Comparison of ENCODE assay signal across 10 mouse cellular contexts in the genomic region with DNA sequence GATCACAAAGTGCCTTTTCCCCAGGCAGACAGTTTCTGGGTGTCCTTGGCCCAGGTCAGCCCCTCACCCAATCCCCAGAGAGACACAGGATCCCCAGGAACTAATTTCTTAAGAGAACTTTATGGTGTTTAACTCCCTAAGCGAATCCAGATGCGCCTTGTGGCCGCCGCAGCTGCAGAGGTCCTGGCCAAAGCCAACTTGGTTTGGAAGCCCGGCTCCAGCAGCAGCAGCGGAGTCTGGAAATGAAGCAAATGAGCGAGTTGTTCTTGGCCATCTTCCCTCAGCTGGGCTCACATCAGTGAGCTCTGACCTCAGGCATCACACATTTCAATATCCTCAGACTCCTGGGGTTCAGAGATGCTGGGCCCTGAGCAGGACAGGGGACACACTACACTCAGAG. TPM values are rescaled to one million over a fixed set of nuclear protein-coding genes. Genes with fewer than 3 reads are reported as not detected.
DNase-seq lines count a peak whose midpoint lies in the region; ATAC-seq and TF ChIP-seq lines count a peak whose summit lies in the region.
"Had no signal": no experiment of that assay in that cellular context is flagged by ENCODE, and none has a peak within 500 bp of the region (broad histone marks: within the 10 kb centered on the region; RNA-seq: fewer than 3 reads in every experiment).

No protein-coding gene starts in this region.

- no peak for DNase-seq in midbrain, embryonic 10.5 days (ENCODE audit: low spot score)
- peak; percentile 65 to 66 for DNase-seq in heart, adult 9 months (ENCODE audit: low spot score in 2 of 2)
- peak; percentile 72 for DNase-seq in skeletal muscle tissue, adult 2 months (ENCODE audit: low read depth, low spot score)

- TF ChIP-seq POLR2A in embryonic fibroblast, embryonic 13.5 days (IDR thresholded peaks at IDR 0.05; ENCODE audit: low read depth, low read length): no peak

- peaks cover 5% of the 10 kb centered on the region; the same call in 1 of the 2 replicates for H3K9me3 ChIP-seq in midbrain, embryonic 10.5 days (replicated peaks)
- H3K9me3 ChIP-seq in midbrain, embryonic 16.5 days (replicated peaks; ENCODE audit: control insufficient read depth, low read length, poor library complexity, severe bottlenecking): no peaks in the 10 kb centered on the region
- 0 out of 2 replicates have a peak, but pooled peaks cover 6% of the 10 kb centered on the region for H3K9me3 ChIP-seq in forebrain, embryonic 13.5 days (replicated peaks)
- H3K9me3 ChIP-seq: hindbrain, embryonic 12.5 days; stomach, embryonic 15.5 days had no signal

- peaks cover 65% of the 10 kb centered on the region for H3K4me1 ChIP-seq in midbrain, embryonic 10.5 days
- peaks cover 39% of the 10 kb centered on the region for H3K4me1 ChIP-seq in midbrain, embryonic 16.5 days (ENCODE audit: control insufficient read depth, insufficient read depth, low read length)
- peaks cover 4% of the 10 kb centered on the region; the same call in 1 of the 2 replicates for H3K4me1 ChIP-seq in embryonic fibroblast, embryonic 13.5 days (ENCODE audit: control insufficient read depth, insufficient read depth, low read length)
- peaks cover 56% of the 10 kb centered on the region for H3K4me1 ChIP-seq in forebrain, embryonic 13.5 days

- no peak overlapping the region for H3K4me3 ChIP-seq in midbrain, embryonic 10.5 days
- no peak overlapping the region for H3K4me3 ChIP-seq in midbrain, embryonic 16.5 days (ENCODE audit: low read depth, low read length)
- H3K4me3 ChIP-seq in embryonic fibroblast, embryonic 13.5 days (ENCODE audit: insufficient read depth, low read length): no peak overlapping the region
- H3K4me3 ChIP-seq in forebrain, embryonic 13.5 days: no peak overlapping the region
- H3K4me3 ChIP-seq: hindbrain, embryonic 12.5 days; stomach, embryonic 15.5 days had no signal

- 85% methylated on average over 7 of the region's 7 CpGs for WGBS in midbrain, embryonic 10.5 days
- WGBS in midbrain, embryonic 16.5 days: 82% methylated on average over 7 of the region's 7 CpGs
- WGBS in forebrain, embryonic 13.5 days: 81% methylated on average over 7 of the region's 7 CpGs

- H3K27ac ChIP-seq in midbrain, embryonic 10.5 days (replicated peaks): peak overlapping the region; percentile 52
- H3K27ac ChIP-seq in midbrain, embryonic 16.5 days (ENCODE audit: low read length): no peak overlapping the region; the same call in 1 of the 2 replicates
- peak overlapping the region; percentile 10 for H3K27ac ChIP-seq in embryonic fibroblast, embryonic 13.5 days (ENCODE audit: insufficient read depth, low read length)
- no peak overlapping the region for H3K27ac ChIP-seq in forebrain, embryonic 13.5 days
- H3K27ac ChIP-seq: hindbrain, embryonic 12.5 days; liver, embryonic 14.5 days; stomach, embryonic 15.5 days had no signal

- TF ChIP-seq CTCF in embryonic fibroblast, embryonic 13.5 days (IDR thresholded peaks at IDR 0.05; ENCODE audit: borderline replicate concordance, insufficient read depth, low read length): no peak

- H3K4me2 ChIP-seq in midbrain, embryonic 16.5 days (ENCODE audit: low read length): no peak overlapping the region
- H3K4me2 ChIP-seq in forebrain, embryonic 13.5 days: no peak overlapping the region
- H3K4me2 ChIP-seq: hindbrain, embryonic 12.5 days; stomach, embryonic 15.5 days had no signal

- H3K27me3 ChIP-seq in midbrain, embryonic 10.5 days (ENCODE audit: low read depth, poor library complexity, severe bottlenecking): no peaks in the 10 kb centered on the region
- H3K27me3 ChIP-seq in midbrain, embryonic 16.5 days (ENCODE audit: control insufficient read depth, insufficient read depth, low read depth, low read length): no peaks in the 10 kb centered on the region
- no peaks in the 10 kb centered on the region for H3K27me3 ChIP-seq in forebrain, embryonic 13.5 days
- H3K27me3 ChIP-seq: hindbrain, embryonic 12.5 days; stomach, embryonic 15.5 days had no signal

- peaks cover 29% of the 10 kb centered on the region for H3K36me3 ChIP-seq in midbrain, embryonic 10.5 days
- H3K36me3 ChIP-seq in midbrain, embryonic 16.5 days (ENCODE audit: control insufficient read depth, insufficient read depth, low read length): no peaks in the 10 kb centered on the region
- peaks cover 10% of the 10 kb centered on the region for H3K36me3 ChIP-seq in forebrain, embryonic 13.5 days (ENCODE audit: poor library complexity, severe bottlenecking)

- no peak for ATAC-seq in midbrain, embryonic 16.5 days
- no peak for ATAC-seq in megakaryocyte progenitor cell, adult 5-6 weeks (replicated peaks; ENCODE audit: poor library complexity)
- no peak for ATAC-seq in forebrain, embryonic 13.5 days

- H3K9ac ChIP-seq in midbrain, embryonic 16.5 days (ENCODE audit: low read depth, low read length): no peak overlapping the region
- H3K9ac ChIP-seq in forebrain, embryonic 13.5 days: no peak overlapping the region
- H3K9ac ChIP-seq: hindbrain, embryonic 12.5 days; liver, embryonic 14.5 days; stomach, embryonic 15.5 days had no signal

RNA-seq across cellular contexts. Expression of gene Cmip, which starts 33.6 kb away (rescaled TPM):
- 9.3 and 11.2 TPM in 2 replicates for polyA plus RNA-seq in midbrain, embryonic 10.5 days (2016; fragmentation: Nextera tagmentation; extraction: Ambion mirVana)
- 141 and 146 TPM in 2 replicates for polyA plus RNA-seq in midbrain, embryonic 16.5 days (2015; fragmentation: Nextera tagmentation; extraction: Ambion mirVana)
- polyA plus RNA-seq in embryonic fibroblast, embryonic 13.5 days (2011; ENCODE audit: insufficient read length, low read depth, missing spikeins): 31.0 and 40.2 TPM in 2 replicates
- total RNA-seq in megakaryocyte progenitor cell, adult 5-6 weeks (2015): 36.5 and 37.5 TPM in 2 replicates
- total RNA-seq in megakaryocyte progenitor cell, adult 5-6 weeks (2017): 9.5 TPM in 2 replicates
- 39.0 and 45.4 TPM in 2 replicates for polyA plus RNA-seq in forebrain, embryonic 13.5 days (2015; fragmentation: Nextera tagmentation; extraction: Ambion mirVana)

Comparison
In these comparisons a context has a peak if more than half of its experiments do, and no peak if none do; other contexts are left out.
1. H3K27ac ChIP-seq: peak in midbrain, embryonic 10.5 days (single experiment) and embryonic fibroblast, embryonic 13.5 days (single experiment); none in midbrain, embryonic 16.5 days (single experiment) and forebrain, embryonic 13.5 days (single experiment).